Mouse (Mus musculus): ENCODE data around the gene Shank1. TPM values are rescaled to one million over a fixed set of nuclear protein-coding genes. Genes with fewer than 3 reads are reported as not detected.

Shank1 gene
- polyA plus RNA-seq, 1 experiment, result 51.0 TPM

GRCm38 (mm10) chr7:44349043-44349442 is 39.0 kb downstream of the Shank1 start:
- whole genome bisulfite sequencing, result 30% methylated on average over 3 of the region's 3 CpGs
- H3K4me1 ChIP-seq (ENCODE audit: control insufficient read depth, insufficient read depth, low read length), result peaks cover 39% of the 10 kb centered on the region
- no peak for TF ChIP-seq CTCF (IDR thresholded peaks at IDR 0.05; ENCODE audit: insufficient read depth, low read depth, low read length)
- no peak for TF ChIP-seq POLR2A (IDR thresholded peaks at IDR 0.05; ENCODE audit: insufficient read depth, low read depth, low read length)
- no peak overlapping the region for H3K4me3 ChIP-seq (ENCODE audit: insufficient read depth, low read depth, low read length)
- no peak overlapping the region for H3K27ac ChIP-seq (ENCODE audit: insufficient read depth, low read depth, low read length)

- TF ChIP-seq CTCF (IDR thresholded peaks at IDR 0.05; ENCODE audit: insufficient read depth, low read depth, low read length), result no peak
- TF ChIP-seq POLR2A (IDR thresholded peaks at IDR 0.05; ENCODE audit: insufficient read depth, low read depth, low read length), result no peak
- peaks cover 44% of the 10 kb centered on the region for H3K4me1 ChIP-seq (ENCODE audit: control insufficient read depth, insufficient read depth, low read length)
- H3K27ac ChIP-seq (ENCODE audit: insufficient read depth, low read depth, low read length), result peak overlapping the region; percentile 70
- no peak overlapping the region for H3K4me3 ChIP-seq (ENCODE audit: insufficient read depth, low read depth, low read length)
- WGBS, result 6% methylated on average over 25 of the region's 25 CpGs
Observed at GRCm38 (mm10) chr7:44350957-44351711, 41.1 kb downstream of the Shank1 start.

- WGBS, result 27% methylated on average over 70 of the region's 71 CpGs
- Histone ChIP-seq H3K4me1 (ENCODE audit: control insufficient read depth, insufficient read depth, low read length) (peaks cover 51% of the 10 kb centered on the region), H3K4me3 (ENCODE audit: insufficient read depth, low read depth, low read length) (no peak overlapping the region), H3K27ac (ENCODE audit: insufficient read depth, low read depth, low read length) (no peak overlapping the region)
- TF ChIP-seq POLR2A (IDR thresholded peaks at IDR 0.05; ENCODE audit: insufficient read depth, low read depth, low read length), result no peak
- TF ChIP-seq CTCF (IDR thresholded peaks at IDR 0.05; ENCODE audit: insufficient read depth, low read depth, low read length), result no peak
Observed at GRCm38 (mm10) chr7:44351881-44352749, 42.1 kb downstream of the Shank1 start.

- TF ChIP-seq POLR2A (IDR thresholded peaks at IDR 0.05; ENCODE audit: insufficient read depth, low read depth, low read length) (no peak), CTCF (IDR thresholded peaks at IDR 0.05; ENCODE audit: insufficient read depth, low read depth, low read length) (no peak)
- WGBS, result 23% methylated on average over 71 of the region's 71 CpGs
- Histone ChIP-seq H3K27ac (ENCODE audit: insufficient read depth, low read depth, low read length) (no peak overlapping the region), H3K4me3 (ENCODE audit: insufficient read depth, low read depth, low read length) (no peak overlapping the region), H3K4me1 (ENCODE audit: control insufficient read depth, insufficient read depth, low read length) (peaks cover 60% of the 10 kb centered on the region)
Observed at GRCm38 (mm10) chr7:44352750-44353600, 42.9 kb downstream of the Shank1 start.

- 26% methylated on average over 35 of the region's 35 CpGs for WGBS
- no peak for TF ChIP-seq CTCF (IDR thresholded peaks at IDR 0.05; ENCODE audit: insufficient read depth, low read depth, low read length)
- no peak for TF ChIP-seq POLR2A (IDR thresholded peaks at IDR 0.05; ENCODE audit: insufficient read depth, low read depth, low read length)
- H3K4me3 ChIP-seq (ENCODE audit: insufficient read depth, low read depth, low read length), result no peak overlapping the region
- H3K27ac ChIP-seq (ENCODE audit: insufficient read depth, low read depth, low read length), result no peak overlapping the region
- H3K4me1 ChIP-seq (ENCODE audit: control insufficient read depth, insufficient read depth, low read length), result peaks cover 64% of the 10 kb centered on the region
Observed at GRCm38 (mm10) chr7:44353601-44354340, 43.7 kb downstream of the Shank1 start.

GRCm38 (mm10) chr7:44355411-44355810 is 45.4 kb downstream of the Shank1 start:
- H3K27ac ChIP-seq (ENCODE audit: insufficient read depth, low read depth, low read length), result no peak overlapping the region
- TF ChIP-seq POLR2A (IDR thresholded peaks at IDR 0.05; ENCODE audit: insufficient read depth, low read depth, low read length) (no peak), CTCF (IDR thresholded peaks at IDR 0.05; ENCODE audit: insufficient read depth, low read depth, low read length) (no peak)
- H3K4me1 ChIP-seq (ENCODE audit: control insufficient read depth, insufficient read depth, low read length), result peaks cover 73% of the 10 kb centered on the region
- 64% methylated on average over 6 of the region's 6 CpGs for WGBS
- no peak overlapping the region for H3K4me3 ChIP-seq (ENCODE audit: insufficient read depth, low read depth, low read length)

- TF ChIP-seq POLR2A (IDR thresholded peaks at IDR 0.05; ENCODE audit: insufficient read depth, low read depth, low read length) (no peak), CTCF (IDR thresholded peaks at IDR 0.05; ENCODE audit: insufficient read depth, low read depth, low read length) (no peak)
- Histone ChIP-seq H3K27ac (ENCODE audit: insufficient read depth, low read depth, low read length) (no peak overlapping the region), H3K4me1 (ENCODE audit: control insufficient read depth, insufficient read depth, low read length) (peaks cover 66% of the 10 kb centered on the region), H3K4me3 (ENCODE audit: insufficient read depth, low read depth, low read length) (no peak overlapping the region)
- WGBS, result 25% methylated on average over 35 of the region's 35 CpGs
Observed at GRCm38 (mm10) chr7:44356590-44357481, 46.8 kb downstream of the Shank1 start.
